Mouse (Mus musculus) embryo, embryonic 11 days (tissue): ENCODE data around the gene Col19a1.
A peak's percentile ranks its signal among the peaks of the same experiment; 100 is the strongest.

Experiments
- DNase-seq: peaks from one replicate; pipeline ENCODE4 v3.0.0-alpha.2; 2015

Gene Col19a1

GRCm38 (mm10) chr1:24458015-24458414 lies 129.3 kb downstream of the Col19a1 start:
- DNase-seq: no peak

- DNase-seq: peak; percentile 24
Observed at GRCm38 (mm10) chr1:24452572-24453269, 134.6 kb downstream of the Col19a1 start.

- no peak for DNase-seq
Observed at GRCm38 (mm10) chr1:24452159-24452558, 135.1 kb downstream of the Col19a1 start.

- DNase-seq: no peak
Observed at GRCm38 (mm10) chr1:24437425-24437824, 149.8 kb downstream of the Col19a1 start.

- DNase-seq: no peak
Observed at GRCm38 (mm10) chr1:24428306-24428705, 159.0 kb downstream of the Col19a1 start.

GRCm38 (mm10) chr1:24378125-24378821 lies 209.0 kb downstream of the Col19a1 start:
- DNase-seq: peak; percentile 71

- peak; percentile 64 for DNase-seq
Observed at GRCm38 (mm10) chr1:24374902-24375301, 212.4 kb downstream of the Col19a1 start.

- no peak for DNase-seq
Observed at GRCm38 (mm10) chr1:24373671-24374070, 213.6 kb downstream of the Col19a1 start.

- no peak for DNase-seq
Observed at GRCm38 (mm10) chr1:24372471-24373258, 214.6 kb downstream of the Col19a1 start.

- DNase-seq: peak; percentile 42
Observed at GRCm38 (mm10) chr1:24367570-24368517, 219.4 kb downstream of the Col19a1 start.

- DNase-seq: no peak
Observed at GRCm38 (mm10) chr1:24364775-24365174, 222.5 kb downstream of the Col19a1 start.

- no peak for DNase-seq
Observed at GRCm38 (mm10) chr1:24361990-24362635, 225.2 kb downstream of the Col19a1 start.

GRCm38 (mm10) chr1:24349462-24350217 lies 237.6 kb downstream of the Col19a1 start:
- DNase-seq: no peak

GRCm38 (mm10) chr1:24347621-24348160 lies 239.6 kb downstream of the Col19a1 start:
- DNase-seq: no peak

GRCm38 (mm10) chr1:24337556-24338275 lies 249.6 kb downstream of the Col19a1 start:
- no peak for DNase-seq

- DNase-seq: no peak
Observed at GRCm38 (mm10) chr1:24336051-24336450, 251.2 kb downstream of the Col19a1 start.

GRCm38 (mm10) chr1:24316961-24317589 lies 270.2 kb downstream of the Col19a1 start:
- no peak for DNase-seq

- no peak for DNase-seq
Observed at GRCm38 (mm10) chr1:24316490-24316889, 270.8 kb downstream of the Col19a1 start.

- DNase-seq: no peak
Observed at GRCm38 (mm10) chr1:24310847-24311246, 276.4 kb downstream of the Col19a1 start.

- DNase-seq: no peak
Observed at GRCm38 (mm10) chr1:24310193-24310592, 277.1 kb downstream of the Col19a1 start.
